Mouse (Mus musculus) adrenal gland, adult 18-20 months (tissue): ENCODE measurements around the gene Dlgap1. TPM values are rescaled to one million over a fixed set of nuclear protein-coding genes. Genes with fewer than 3 reads are reported as not detected.
A peak's percentile ranks its signal among the peaks of the same experiment; 100 is the strongest.

ENCODE experiments used
- DNase-seq, 2 experiments: peaks; one replicate each; pipeline ENCODE4 v3.0.0; 2021 to 2022; ENCODE audit warnings: low spot score in 2 of 2
- long read RNA-seq, 2 experiments: library from polyadenylated mRNA; stranded (forward); transcript quantifications; one replicate each; pipeline ENCODE4 v2.0.0; 2021
- total RNA-seq, 2 experiments: library from RNA; stranded (reverse); gene quantifications; 1 replicate in 1 of 2; 2 replicates in 1 of 2; pipeline ENCODE4 v1.2.3; 2021

The Dlgap1 gene
- total RNA-seq: 10 to 100 TPM; 21.6 to 40.4 TPM
- long read RNA-seq, experiment 1, full-length matches to known transcripts: 1 of 10 reads
- long read RNA-seq, experiment 1, partial matches to known transcripts: 4 of 10 reads
- long read RNA-seq, experiment 1, other reads (novel, unspliced or antisense): 5 of 10 reads
- long read RNA-seq, experiment 2, partial matches to known transcripts: 10 of 19 reads
- long read RNA-seq, experiment 2, other reads (novel, unspliced or antisense): 6 of 19 reads

DNA sequence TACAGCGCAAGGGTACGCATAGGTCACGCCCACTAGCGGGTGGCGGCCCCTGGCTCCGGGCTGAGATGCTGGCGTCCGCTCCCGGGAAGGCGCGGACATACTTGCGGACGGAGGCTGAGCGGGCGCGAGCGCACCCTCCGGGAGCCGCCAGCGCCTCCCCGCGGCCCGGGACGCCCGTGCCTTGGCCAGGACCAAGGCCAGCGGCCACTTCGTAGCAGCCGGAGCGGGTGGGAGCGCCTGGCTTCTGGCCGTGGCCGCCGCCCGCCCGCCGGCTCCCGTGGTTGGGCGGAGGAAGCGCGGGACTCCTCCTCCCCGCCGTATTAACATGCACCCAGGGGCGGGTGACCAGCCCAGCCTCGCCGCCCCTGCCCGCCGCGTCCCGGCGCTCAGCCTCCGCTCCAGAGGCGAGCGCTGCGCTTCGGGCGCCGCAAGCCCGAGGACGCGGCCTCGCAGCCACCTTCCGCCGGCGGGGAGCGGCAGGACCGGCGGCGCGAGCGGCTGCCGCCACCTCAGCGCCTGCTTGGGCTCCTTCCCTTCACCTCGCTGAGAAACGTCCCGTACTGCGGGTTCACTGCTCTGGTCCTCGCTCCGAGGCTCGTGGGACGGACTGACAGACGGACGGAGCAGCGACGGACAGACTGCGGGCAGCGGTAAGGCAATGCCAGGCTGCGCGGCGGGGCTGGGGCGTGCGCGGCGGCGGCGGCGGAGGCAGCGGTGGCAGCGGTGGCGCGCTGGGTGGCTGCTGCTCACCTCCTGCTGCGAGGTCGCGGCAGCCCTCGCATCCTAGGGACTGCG lies at the start of gene Dlgap1:
Gene Dlgap1, plus strand, starts transcription at position 53 of the 795 bp plus-strand sequence.
- peak; percentile 75 to 89 for DNase-seq

- DNase-seq: no peak
Measured at GRCm38 (mm10) chr17:69954936-69955335, 13.9 kb upstream of the Dlgap1 start.

DNA sequence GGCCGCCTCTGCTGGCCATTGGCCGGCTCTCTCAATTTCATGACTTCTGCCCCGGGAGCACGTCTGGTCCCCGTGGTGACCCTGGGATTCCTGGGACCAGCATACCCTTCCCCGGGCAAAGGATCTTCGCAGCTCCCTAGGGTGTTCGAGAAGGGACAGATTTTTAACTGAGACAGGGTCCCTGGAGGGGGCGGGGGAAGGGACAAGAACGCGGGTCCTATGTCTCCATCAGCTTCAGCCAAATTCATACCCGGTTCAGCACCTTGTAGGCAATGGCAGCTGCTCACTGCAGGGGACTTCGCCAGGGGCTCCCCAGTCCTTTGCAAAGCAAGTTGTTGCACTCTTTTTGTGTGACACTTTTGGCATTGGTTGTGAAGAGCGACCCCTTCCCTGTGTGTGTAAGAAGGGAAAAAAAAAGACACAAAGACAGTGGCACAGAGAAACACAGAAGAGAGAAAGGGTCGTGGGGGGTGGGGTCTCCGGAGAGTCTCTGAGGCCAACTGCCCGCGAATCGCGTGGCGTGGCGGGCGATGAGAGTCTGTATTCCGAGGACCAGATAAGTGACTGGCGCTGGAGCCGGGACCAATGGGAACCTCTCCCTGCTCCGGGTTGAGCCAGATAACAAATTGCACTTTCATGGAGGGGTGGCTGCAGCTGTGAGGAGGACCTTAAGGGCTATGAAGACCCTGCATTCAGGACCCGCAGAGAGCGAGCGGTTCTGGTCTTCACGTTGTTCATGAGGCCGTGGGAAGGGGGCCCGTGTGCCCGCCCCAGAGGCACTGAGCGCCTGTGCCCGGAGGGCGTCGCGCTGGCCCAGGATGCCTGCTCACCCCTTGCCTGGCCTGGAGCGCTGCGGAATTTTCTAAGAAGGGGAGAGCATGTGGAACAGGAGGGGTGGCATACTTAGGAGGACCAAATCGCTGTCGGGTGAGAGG lies 1.2 kb downstream of the Dlgap1 start:
- DNase-seq: peak; percentile 26 to 40

DNA sequence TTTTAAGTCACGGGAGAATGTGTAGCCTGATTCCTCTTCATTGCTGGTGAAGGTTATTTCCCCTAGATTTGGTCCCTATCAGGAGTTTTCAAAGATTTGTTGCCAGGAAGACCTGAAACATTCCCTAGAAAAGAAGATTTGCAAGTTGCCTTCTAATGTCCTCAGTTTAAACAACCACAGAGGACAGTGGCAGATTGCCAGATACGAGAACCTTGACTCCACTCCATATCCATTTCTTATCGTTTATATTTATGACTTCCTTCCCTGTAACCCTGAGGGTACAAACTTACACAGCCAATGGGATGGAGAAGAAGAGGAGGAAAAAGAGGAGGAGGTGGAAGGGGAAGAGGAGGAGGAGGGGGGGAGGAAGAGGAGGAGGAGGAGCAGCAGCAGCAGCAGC lies 4.2 kb downstream of the Dlgap1 start:
- peak in 1 of 2 experiments; percentile 42 for DNase-seq

GRCm38 (mm10) chr17:69973991-69974390 lies 5.1 kb downstream of the Dlgap1 start:
- peak in 1 of 2 experiments; percentile 43 for DNase-seq

DNA sequence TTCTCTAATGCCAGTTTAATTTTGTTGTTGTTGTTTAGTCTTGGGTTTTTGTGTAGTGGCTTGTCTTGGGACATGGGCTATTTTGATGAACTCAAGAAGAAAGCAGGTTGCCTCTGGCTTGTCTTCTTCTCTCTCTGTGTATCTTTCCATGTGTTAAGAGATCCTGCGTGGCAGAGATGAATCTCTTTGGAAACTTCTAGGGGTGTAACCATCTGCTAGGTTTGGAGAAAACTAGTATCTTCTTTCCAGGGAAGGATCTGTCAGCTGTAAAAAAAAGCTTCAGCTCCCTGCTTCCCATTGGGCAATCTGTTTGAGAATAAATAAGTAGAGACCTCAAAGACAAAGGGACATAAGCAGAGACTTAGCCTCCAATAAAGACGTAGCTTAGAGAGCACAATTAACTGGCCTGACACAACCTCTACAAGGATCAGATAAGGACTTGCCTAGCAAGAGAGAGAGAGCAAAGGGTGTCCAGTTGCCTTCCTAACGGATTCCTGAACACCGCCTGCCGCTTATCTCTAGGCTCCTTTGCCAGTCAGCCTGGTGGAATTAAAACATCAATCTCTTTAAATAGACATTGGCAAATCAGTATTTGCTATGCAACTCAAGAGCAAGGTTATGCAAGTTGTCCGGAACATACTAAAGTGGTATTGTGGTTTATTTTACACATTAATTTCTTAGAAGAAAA lies 13.5 kb downstream of the Dlgap1 start:
- no peak for DNase-seq

GRCm38 (mm10) chr17:69996406-69996805 lies 27.5 kb downstream of the Dlgap1 start:
- DNase-seq: no peak

DNA sequence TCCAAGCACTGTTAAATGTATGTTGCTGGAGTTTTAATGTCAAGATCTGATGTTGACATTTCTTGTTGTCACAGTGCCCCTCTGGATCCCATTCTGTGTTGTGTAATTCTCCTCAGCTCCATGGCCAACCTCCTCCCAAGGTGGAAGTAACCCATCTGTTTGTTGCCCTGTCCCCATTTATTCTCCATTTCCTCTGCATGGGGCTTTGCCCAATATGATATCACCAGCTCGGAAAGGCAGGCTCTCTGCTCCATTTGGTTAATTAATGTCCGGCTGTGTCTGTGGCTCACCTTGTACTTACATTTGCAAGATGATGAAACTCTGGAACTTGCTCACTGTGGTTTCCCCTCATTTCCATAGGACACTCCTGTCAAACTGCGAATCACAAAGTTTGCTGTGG lies 33.2 kb downstream of the Dlgap1 start:
- no peak for DNase-seq

- no peak for DNase-seq
Measured at GRCm38 (mm10) chr17:70004628-70005027, 35.8 kb downstream of the Dlgap1 start.

GRCm38 (mm10) chr17:70007607-70008006 lies 38.7 kb downstream of the Dlgap1 start:
- DNase-seq: no peak

DNA sequence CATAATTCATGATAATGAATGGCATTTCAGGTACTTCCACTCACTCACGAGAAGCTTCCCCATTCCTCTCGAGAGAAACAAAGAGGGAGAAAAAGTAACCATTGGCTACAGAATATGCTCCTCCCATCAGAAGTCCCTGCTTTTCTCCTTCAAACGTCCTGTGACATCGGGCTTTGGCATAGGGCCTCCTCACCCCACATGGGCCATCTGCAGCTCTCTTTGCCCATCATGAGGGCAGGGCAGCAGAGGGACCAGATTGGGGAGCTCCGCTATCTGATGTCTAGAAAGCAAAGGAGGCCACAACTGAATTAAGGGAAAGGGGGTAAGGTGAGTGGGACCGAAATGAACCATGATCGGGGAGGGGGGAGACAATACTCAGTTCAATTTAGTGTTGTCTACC lies 47.6 kb downstream of the Dlgap1 start:
- no peak for DNase-seq

GRCm38 (mm10) chr17:70020376-70020775 lies 51.5 kb downstream of the Dlgap1 start:
- DNase-seq: no peak

DNA sequence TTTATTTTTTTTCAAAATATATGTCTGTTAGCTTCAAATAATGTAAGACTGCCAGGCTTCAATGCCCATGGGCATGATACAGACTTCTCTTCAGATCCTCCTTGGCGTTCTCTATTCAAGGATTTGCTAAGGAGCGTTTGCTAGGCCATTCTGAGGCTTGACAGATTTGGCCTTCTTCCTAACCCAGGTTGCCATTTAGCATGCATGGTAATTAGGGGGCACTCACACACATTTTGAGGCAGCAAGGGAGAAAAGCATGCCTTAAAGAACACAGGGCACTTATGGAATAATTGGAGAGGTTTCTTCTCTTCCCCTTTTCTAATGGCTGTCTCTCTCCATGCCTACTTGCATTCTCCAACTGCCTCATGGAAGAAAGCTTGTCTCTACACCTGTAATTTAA lies 53.7 kb downstream of the Dlgap1 start:
- no peak for DNase-seq

DNA sequence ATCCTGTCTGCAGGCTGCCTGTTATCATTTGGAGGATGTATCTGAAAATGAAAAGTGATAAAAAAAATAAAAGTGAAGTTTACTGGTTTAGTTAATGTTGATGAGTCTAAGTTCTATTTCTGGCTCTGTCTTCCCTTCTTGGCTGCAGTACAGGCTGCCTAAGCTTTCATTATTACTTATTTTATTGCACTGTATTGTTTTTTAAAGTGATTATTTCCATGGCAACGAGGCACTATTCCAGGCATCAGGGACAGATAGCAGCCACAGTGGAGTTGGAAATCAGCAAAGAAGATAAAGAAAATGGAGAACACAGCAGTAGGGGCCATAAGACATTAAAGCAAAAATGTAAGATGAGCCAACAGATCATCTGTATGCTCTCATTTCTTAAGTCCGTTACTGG lies 66.0 kb downstream of the Dlgap1 start:
- DNase-seq: no peak

GRCm38 (mm10) chr17:70040751-70041430 lies 72.0 kb downstream of the Dlgap1 start:
- no peak for DNase-seq

- DNase-seq: no peak
Measured at GRCm38 (mm10) chr17:70068281-70068680, 99.4 kb downstream of the Dlgap1 start.

DNA sequence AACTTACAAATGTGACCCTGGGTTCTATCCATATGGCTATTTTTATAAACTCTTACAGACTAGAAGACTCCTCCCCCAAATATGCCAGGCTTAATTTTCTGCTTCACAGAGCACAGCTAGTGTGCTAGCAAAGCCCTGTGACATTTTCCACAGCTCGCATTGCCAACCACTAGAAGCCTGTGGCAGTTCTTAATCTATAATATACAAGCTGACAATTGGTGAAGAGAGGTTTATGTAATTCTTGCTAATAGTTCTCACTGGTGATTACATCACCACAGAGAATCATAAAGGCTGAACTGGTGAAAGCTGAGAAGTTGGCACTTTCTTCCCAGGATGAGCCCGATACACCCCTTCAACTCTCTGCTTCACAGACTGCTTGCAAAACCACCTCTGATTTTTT lies 103.2 kb downstream of the Dlgap1 start:
- DNase-seq: no peak

- no peak for DNase-seq
Measured at GRCm38 (mm10) chr17:70088220-70088619, 119.3 kb downstream of the Dlgap1 start.

DNA sequence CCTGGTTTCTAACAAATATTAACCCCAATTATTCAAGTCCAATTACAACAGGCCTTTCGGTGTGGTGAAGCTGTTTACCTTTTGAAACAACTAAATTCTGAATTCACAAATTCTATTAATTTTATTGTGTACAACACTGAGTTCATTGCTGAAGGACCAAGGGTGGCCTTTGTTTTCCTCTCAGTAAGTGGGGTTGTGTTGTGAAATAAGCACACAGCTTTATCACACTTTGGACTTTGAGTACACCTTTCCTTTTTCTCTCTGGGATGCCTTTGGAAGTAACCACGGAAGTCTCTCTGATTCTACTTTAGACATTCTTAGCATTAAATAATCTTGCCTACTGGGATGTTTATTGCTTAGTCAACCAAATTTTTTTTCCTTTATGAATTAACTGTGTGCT lies 121.9 kb downstream of the Dlgap1 start:
- DNase-seq: no peak

GRCm38 (mm10) chr17:70129151-70129550 lies 160.3 kb downstream of the Dlgap1 start:
- DNase-seq: no peak
